Mouse (Mus musculus) G1E-ER4 (cell line): ENCODE measurements around the gene Atl1. TPM values are rescaled to one million over a fixed set of nuclear protein-coding genes. Genes with fewer than 3 reads are reported as not detected.

Experiments used
- GATA1 ChIP-seq: IDR thresholded peaks from one replicate; pipeline ENCODE4 v1.8.0; 2012; ENCODE audit warnings: low read length, inconsistent platforms
- polyA plus RNA-seq: library from polyadenylated mRNA; stranded (reverse); fragments of >175 nt; gene quantifications from 2 replicates; pipeline ENCODE4 v1.2.3, GENCODE M21; 2012

The Atl1 gene
- polyA plus RNA-seq, 1 experiment: 0.62 TPM

GRCm38 (mm10) chr12:69907667-69908510 lies 15.5 kb downstream of the Atl1 start:
- TF ChIP-seq GATA1: no peak

GRCm38 (mm10) chr12:69908511-69908900 lies 16.1 kb downstream of the Atl1 start:
- TF ChIP-seq GATA1: no peak

GRCm38 (mm10) chr12:69911906-69912305 lies 19.5 kb downstream of the Atl1 start:
- TF ChIP-seq GATA1: no peak

- no peak for TF ChIP-seq GATA1
Measured at GRCm38 (mm10) chr12:69912737-69913136, 20.3 kb downstream of the Atl1 start.

- TF ChIP-seq GATA1: no peak
Measured at GRCm38 (mm10) chr12:69917870-69918269, 25.5 kb downstream of the Atl1 start.

GRCm38 (mm10) chr12:69922099-69922498 lies 29.7 kb downstream of the Atl1 start:
- no peak for TF ChIP-seq GATA1

- TF ChIP-seq GATA1: no peak
Measured at GRCm38 (mm10) chr12:69923128-69923527, 30.7 kb downstream of the Atl1 start.

GRCm38 (mm10) chr12:69923603-69924002 lies 31.2 kb downstream of the Atl1 start:
- TF ChIP-seq GATA1: no peak

GRCm38 (mm10) chr12:69924012-69924411 lies 31.6 kb downstream of the Atl1 start:
- no peak for TF ChIP-seq GATA1

- TF ChIP-seq GATA1: no peak
Measured at GRCm38 (mm10) chr12:69926716-69927115, 34.3 kb downstream of the Atl1 start.

GRCm38 (mm10) chr12:69937731-69938130 lies 45.3 kb downstream of the Atl1 start:
- no peak for TF ChIP-seq GATA1

- no peak for TF ChIP-seq GATA1
Measured at GRCm38 (mm10) chr12:69939291-69939690, 46.9 kb downstream of the Atl1 start.

- TF ChIP-seq GATA1: no peak
Measured at GRCm38 (mm10) chr12:69941655-69942329, 49.4 kb downstream of the Atl1 start.

- TF ChIP-seq GATA1: no peak
Measured at GRCm38 (mm10) chr12:69945861-69946260, 53.4 kb downstream of the Atl1 start.

GRCm38 (mm10) chr12:69947502-69947901 lies 55.1 kb downstream of the Atl1 start:
- TF ChIP-seq GATA1: no peak

GRCm38 (mm10) chr12:69957378-69957777 lies 65.0 kb downstream of the Atl1 start:
- TF ChIP-seq GATA1: no peak

- TF ChIP-seq GATA1: no peak
Measured at GRCm38 (mm10) chr12:69962468-69962867, 70.1 kb downstream of the Atl1 start.
